Mouse (Mus musculus): Measurements from ENCODE around the gene Fam72a.

Fam72a gene

DNA sequence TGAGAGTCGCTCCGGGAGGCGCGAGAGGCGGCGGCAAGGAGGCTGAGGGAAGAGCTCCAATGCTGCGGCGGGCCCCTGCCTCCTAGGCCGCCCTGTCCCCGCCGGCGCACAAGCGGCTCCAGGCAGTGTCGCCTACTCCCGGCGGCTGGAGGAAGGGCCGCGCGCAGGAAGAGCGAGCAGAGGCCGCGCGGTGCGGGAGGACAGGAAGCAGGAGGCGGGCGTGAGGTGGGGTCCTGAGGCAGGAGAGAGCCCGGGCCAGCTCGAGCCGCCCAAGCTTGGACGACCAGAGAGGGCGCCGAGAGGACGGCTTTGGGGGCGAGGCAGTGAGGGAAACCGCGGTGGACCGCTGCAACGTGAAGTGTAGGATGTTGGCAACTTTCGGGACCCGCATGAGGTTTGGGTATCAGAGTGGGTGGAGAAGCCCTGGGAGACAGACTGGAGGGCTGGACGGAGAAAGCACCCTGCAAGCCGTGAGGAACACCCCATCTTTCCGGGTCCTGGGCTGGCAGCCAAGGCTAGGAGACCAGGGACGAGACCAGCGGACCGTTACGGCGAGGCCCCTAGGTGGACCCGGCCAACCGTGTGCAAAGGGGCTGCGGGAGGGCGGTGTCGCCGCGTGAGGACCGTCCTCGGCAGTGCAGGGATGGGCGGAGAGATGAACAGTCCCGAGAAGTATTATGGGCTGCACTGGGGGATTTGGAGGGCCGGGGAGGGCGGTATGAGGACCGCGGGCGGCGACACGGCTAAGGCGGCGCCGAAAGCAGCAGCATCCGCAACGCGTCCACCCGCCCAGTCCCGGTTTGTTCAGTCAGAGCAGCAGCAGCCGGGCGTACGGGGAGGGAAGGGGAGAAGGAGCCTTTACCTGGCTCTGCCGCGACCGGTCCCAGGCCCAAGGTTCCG is 1.1 kb upstream of the Fam72a start:
- peak; percentile 58 for DNase-seq (ENCODE audit: low read depth)

DNA sequence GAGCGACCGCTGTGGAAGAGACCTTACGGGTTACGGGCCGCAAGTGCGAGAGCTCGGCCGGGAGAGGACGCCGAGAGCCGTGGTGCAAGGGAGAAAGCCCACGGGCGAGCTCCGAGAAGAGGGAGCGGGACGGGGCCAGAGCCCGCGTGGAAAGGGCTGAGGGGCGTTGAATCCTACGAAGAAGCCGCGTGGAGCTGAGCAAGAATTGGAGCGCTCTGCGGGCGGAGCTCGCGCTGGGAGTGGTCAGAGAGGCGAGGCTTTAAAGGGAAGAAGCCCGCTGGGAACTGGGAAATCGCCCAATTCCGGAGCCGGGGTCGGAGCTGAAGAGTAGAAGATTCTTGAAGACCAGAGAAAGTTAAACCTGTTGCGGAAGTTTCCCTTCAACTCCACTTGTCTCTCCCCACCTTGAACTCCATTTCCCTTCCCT is 391 bp downstream of the Fam72a start:
- DNase-seq (ENCODE audit: low read depth): peak; percentile 44

DNA sequence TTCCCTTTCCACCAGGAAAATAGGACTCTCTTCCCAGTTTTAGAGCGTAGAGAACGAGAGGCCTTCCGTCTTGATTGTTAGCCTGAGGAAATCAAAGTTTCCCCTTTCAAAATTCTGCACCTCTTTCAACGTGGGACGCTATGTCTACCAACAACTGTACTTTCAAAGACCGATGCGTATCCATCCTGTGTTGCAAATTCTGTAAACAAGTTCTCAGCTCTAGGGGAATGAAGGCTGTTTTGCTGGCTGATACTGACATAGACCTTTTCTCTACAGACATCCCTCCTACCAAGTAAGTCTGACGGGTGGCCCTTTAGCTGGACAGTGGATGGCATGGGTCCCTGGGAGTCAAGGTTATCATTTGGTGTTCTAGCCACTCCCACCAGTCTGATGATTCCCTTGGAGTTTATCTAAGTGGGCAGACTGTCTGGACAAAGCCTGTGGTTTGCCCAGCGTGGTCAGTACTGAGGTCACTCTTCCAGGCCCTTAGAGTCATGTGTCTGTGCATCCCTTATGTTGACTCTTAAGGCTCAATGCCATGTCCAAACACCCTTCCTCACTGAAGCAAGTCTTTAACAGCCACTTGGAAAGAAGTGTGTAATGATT is 961 bp downstream of the Fam72a start:
- DNase-seq (ENCODE audit: low read depth): no peak

DNA sequence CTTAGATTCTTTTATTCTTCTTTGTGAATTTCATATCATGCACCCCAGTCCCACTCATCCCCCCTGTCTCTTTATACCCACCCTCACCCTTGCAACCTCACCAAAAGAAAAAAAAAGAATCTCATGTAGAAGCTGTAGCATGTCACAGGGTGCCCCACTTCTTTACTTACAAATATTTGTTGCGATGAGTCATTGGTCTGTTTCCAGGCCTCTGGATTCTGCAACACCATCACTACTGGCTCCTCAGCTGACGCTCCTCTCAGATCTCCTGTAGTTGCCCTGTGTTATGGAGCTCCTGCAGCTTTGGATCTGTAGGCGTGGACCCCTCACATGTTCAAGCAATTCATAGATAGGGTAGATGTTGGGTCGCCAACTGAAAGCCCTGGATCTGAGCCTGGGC is 12.1 kb downstream of the Fam72a start:
- DNase-seq (ENCODE audit: low read depth): no peak

GRCm38 (mm10) chr1:131540795-131541194 is 13.1 kb downstream of the Fam72a start:
- no peak for DNase-seq (ENCODE audit: low read depth)

DNA sequence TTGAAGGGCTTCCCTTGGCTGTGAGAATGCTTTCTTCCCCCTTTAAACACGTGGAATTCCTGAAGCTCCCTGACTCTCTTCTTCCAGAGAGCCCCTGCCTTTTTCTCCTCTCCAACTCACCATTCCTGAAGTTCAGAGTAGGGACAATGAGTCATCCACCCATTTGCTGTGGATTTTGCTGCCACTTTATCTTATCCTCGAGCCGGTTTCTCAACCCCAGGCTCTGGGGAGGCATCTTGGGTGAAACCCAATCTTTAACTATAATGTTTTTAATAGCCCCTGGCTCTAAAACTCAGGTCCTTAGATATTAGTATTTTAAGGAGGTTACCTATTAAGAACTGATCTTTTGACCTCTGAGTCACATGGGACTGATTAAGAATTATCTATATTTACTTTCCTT is 13.7 kb downstream of the Fam72a start:
- no peak for DNase-seq (ENCODE audit: low read depth)

DNA sequence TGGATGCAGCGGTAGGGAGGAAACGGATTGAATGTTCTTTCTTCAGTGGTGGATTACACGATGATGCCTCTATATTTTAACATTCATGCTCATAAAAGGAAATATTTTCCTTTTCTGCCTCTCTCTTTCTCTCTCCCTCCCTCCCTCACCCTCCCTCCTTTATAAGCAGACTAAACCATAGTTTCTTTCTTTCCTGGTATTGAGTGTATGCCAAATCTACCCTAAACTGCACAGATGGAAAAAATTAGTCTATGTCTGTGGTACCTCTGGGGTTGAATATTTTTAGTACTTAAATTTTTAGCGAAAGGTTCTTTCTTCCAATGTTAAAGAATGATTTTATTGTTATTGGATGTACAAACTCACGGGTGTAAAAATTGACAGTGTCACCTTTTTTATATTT is 14.2 kb downstream of the Fam72a start:
- DNase-seq (ENCODE audit: low read depth): no peak

DNA sequence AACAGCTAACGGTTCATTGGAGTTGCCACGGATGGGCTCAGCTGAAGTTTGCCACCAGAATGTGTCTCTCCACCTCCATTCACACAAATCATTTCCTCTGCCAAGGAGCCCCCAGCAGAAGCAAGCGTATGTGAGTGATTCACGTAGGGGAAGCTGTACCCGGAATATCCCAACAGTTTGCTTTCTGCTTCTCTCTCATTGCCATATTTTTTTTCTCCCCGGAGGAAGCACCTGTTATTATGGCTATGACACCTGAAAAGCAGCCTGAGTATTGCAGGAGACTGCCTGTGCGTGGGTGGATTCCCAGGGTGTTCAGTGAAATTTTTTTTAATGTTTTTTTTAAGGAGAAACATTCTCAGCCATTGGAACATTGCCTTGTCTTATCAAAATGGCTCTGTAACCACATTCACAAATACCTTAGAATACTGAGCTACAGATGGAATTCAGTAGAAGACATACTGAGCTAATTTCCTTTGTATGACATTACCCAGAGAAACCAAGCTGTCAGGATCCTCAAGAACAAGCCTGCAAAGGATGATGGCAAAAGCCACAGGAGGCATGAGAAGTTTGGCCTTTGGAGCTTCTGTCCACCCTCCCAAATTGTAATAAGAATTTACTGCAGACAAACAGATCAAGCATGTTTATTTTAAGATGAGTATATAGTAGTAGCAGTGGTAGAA is 16.3 kb downstream of the Fam72a start:
- DNase-seq (ENCODE audit: low read depth): no peak

DNA sequence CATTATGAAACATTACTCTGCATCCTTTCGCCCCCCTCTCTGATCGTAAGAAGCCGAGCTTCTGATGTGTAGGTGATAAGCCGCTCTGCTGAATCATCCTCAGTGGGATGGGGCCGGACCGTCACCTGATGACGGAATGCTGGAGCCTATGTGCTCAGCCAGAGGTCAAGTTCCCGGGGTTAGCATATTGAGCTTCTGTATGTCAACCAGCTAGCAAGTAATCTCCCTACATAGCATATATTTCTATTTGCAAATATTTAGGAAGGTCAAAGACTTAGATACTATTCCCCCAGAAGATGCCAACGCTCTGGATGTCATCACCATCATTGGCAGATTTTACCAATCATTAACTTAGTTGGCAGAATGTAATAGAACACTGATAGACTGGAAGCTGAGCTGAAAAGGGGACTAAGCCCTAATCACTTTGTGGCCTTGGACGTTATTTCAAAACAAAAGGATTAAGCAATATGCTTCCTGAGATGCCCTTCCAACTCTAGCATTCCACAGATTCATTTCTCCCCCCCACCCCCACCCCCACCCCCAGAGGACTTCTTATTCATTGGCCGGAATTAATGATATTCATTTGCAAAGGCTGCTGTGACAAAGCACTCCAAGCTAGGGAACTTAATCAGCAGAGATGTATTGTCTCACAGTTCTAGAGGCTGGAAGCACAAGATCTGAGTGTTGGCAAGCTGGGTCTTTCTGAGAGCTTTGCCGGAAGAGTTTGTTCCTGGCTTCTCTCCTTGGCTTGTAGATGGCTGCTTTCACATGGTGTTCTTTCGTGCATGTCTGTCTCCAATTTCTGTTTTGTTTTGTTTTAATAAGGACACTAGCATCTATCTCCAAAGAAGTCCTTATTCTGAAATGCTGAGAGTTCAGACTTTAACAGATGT is 19.3 kb downstream of the Fam72a start:
- no peak for DNase-seq (ENCODE audit: low read depth)

GRCm38 (mm10) chr1:131548494-131549365 is 21.0 kb downstream of the Fam72a start:
- no peak for DNase-seq (ENCODE audit: low read depth)

GRCm38 (mm10) chr1:131551956-131552355 is 24.3 kb downstream of the Fam72a start:
- no peak for DNase-seq (ENCODE audit: low read depth)

DNA sequence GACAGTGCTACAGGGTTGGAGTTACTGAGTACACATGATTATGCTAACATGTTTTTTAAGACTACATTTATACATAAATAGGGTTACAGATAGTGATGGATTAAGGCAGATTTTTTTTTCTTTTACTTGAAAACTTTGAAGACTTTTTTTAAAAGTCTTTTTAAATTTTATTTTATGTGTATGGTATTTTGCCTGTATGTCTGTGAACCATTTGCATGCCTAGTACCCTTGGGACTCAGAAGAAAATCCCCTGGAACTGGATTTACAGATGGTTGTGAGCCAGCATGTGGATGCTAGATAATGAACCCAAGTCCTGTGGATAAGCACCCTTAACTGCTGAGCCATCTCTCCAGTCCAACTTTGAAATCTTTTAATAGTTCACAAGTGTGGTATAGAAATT is 25.7 kb downstream of the Fam72a start:
- no peak for DNase-seq (ENCODE audit: low read depth)

- peak; percentile 72 for DNase-seq (ENCODE audit: low read depth)
These were observed 27.5 kb downstream of the Fam72a start for GRCm38 (mm10) chr1:131555042-131555812.

- DNase-seq (ENCODE audit: low read depth): no peak
These were observed 32.8 kb downstream of the Fam72a start for GRCm38 (mm10) chr1:131560500-131560899.

GRCm38 (mm10) chr1:131562081-131562480 is 34.4 kb downstream of the Fam72a start:
- no peak for DNase-seq (ENCODE audit: low read depth)

DNA sequence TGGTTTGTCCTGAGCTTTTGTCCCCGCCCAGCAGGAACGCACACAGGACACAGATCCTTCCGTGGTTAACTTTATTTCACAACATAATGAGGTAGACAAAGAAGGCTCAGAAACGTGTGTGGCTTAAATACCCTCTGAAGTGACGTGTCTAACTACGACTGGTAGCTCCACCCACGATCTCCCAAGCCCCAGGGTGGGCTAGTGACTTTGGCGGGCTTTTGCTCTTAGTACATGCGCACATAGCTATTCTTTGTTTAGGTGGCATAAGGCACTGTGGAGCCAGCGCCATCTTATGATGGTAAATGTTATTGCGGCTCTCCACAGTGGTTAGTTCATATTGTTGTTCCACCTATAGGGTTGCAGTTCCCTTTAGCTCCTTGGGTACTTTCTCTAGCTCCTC is 38.4 kb downstream of the Fam72a start:
- peak; percentile 20 for DNase-seq (ENCODE audit: low read depth)

GRCm38 (mm10) chr1:131569721-131570120 is 42.0 kb downstream of the Fam72a start:
- no peak for DNase-seq (ENCODE audit: low read depth)

GRCm38 (mm10) chr1:131570391-131570790 is 42.7 kb downstream of the Fam72a start:
- no peak for DNase-seq (ENCODE audit: low read depth)

DNA sequence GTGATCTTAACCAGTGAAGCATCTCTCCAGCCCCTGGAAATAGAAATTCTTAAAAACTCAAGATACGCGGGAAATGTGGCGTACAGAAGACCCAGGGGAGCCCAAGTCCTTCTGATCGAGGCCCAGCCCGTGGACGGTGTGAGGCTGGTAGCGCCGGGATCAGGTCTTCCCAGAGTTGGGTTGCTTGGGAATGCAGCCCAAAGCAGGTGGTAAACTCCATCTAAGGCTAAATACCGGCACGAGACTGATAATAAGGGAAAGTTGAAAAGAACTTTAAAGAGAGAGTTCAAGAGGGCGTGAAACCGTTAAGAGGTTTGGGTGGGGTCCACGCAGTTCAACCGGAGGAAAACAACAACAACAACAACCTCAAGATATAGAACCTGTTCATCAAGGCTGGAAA is 46.0 kb downstream of the Fam72a start:
- DNase-seq (ENCODE audit: low read depth): peak; percentile 34

Measured in c-Kit-positive CD71-positive TER-119-negative erythroid progenitor cells, embryonic 14.5 days (primary cell).